Mouse (Mus musculus): ENCODE measurements around the gene Pigl. TPM values are rescaled to one million over a fixed set of nuclear protein-coding genes. Genes with fewer than 3 reads are reported as not detected.

The Pigl gene
- total and polyA plus RNA-seq, 3 experiments = 3.1 to 3.5 (median 3.5) TPM

DNA sequence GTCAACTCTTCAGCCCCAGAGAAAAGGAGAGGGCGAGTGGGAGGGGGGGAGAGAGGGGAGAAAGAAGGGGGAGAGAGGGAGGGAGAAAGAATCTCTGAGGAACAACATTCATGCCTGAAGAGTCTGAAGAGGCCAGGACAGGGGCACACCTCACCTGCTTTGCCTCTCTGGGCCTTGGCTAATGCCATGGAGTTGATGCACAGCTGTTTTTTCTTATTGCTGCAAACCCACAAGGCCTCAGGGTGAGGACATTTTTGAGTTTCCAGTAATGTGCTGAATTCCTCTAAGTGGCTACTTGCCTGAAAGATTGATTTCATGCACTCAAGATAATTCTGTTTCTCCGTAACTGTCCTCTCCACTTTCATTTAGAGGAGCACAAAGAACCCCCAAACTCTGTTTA, 99.9 kb downstream of the Pigl start:
- H3K27ac ChIP-seq = no peak overlapping the region
- peaks cover 24% of the 10 kb centered on the region for H3K36me3 ChIP-seq (ENCODE audit: control insufficient read depth, insufficient read depth, low read length)
- TF ChIP-seq EP300 (IDR thresholded peaks at IDR 0.05; ENCODE audit: insufficient read depth, low read depth, low read length) (no peak), CTCF (IDR thresholded peaks at IDR 0.05) (no peak), POLR2A (IDR thresholded peaks at IDR 0.05; ENCODE audit: insufficient read depth, low read depth, low read length) (no peak)
- no peaks in the 10 kb centered on the region for H3K79me2 ChIP-seq (replicated peaks; ENCODE audit: control insufficient read depth, insufficient read depth, low read length)
- no peak for DNase-seq
- no peaks in the 10 kb centered on the region for H3K27me3 ChIP-seq (ENCODE audit: control insufficient read depth, insufficient read depth, low read length)
- 72% methylated on average over 2 of the region's 2 CpGs for WGBS
- H3K9ac ChIP-seq (ENCODE audit: low read depth, low read length) = no peak overlapping the region
- intact Hi-C loops (cut with DNase I) = no loop called here
- no peak overlapping the region for H3K4me3 ChIP-seq
- H3K4me1 ChIP-seq (ENCODE audit: control insufficient read depth, insufficient read depth, low read length) = peaks cover 3% of the 10 kb centered on the region

DNA sequence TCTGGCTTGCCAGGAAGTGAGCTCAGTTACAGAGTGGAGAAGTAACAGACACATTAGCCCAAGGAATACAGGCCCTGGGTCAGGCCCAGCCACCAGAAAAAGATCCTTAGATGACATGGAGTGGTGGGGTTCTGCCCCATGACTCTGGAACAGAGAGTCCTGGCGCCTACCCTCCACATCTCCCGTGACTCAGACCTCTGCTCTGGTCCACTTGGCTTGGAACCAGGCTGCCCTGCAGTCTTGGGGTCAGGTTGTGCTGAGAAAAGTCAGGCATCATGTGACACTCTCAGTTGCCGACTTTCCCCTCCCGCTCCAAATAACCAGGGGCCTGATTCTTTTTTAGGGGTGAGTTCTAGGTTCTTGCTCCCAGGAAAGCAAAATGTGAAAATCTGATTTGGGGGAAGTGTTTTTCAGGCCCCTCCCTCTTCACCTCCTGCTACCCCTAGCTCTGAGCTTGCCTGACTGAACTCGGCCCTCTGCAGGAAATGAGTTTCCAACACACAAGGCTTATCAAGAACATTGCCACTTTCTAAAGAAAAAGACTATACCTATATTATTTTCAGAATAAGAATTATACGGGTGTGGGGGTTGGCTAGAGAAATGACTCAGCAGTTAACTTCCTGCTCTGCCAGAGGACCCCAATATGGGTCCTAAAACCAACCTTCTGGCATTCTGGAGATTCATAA, 100.8 kb downstream of the Pigl start:
- no peaks in the 10 kb centered on the region for H3K79me2 ChIP-seq (replicated peaks; ENCODE audit: control insufficient read depth, insufficient read depth, low read length)
- no peak overlapping the region for H3K9ac ChIP-seq (ENCODE audit: low read depth, low read length)
- no peak overlapping the region for H3K4me3 ChIP-seq
- peak; percentile 69 to 78 for DNase-seq
- H3K4me1 ChIP-seq (ENCODE audit: control insufficient read depth, insufficient read depth, low read length) = peaks cover 3% of the 10 kb centered on the region
- 26% methylated on average over 6 of the region's 6 CpGs for WGBS
- H3K27ac ChIP-seq = peak overlapping the region; percentile 58
- peaks cover 15% of the 10 kb centered on the region for H3K36me3 ChIP-seq (ENCODE audit: control insufficient read depth, insufficient read depth, low read length)
- no peaks in the 10 kb centered on the region for H3K27me3 ChIP-seq (ENCODE audit: control insufficient read depth, insufficient read depth, low read length)
- intact Hi-C loops (cut with DNase I) = no loop called here
- peak; percentile 96 for TF ChIP-seq EP300 (IDR thresholded peaks at IDR 0.05; ENCODE audit: insufficient read depth, low read depth, low read length)
- TF ChIP-seq POLR2A (IDR thresholded peaks at IDR 0.05; ENCODE audit: insufficient read depth, low read depth, low read length) = no peak

DNA sequence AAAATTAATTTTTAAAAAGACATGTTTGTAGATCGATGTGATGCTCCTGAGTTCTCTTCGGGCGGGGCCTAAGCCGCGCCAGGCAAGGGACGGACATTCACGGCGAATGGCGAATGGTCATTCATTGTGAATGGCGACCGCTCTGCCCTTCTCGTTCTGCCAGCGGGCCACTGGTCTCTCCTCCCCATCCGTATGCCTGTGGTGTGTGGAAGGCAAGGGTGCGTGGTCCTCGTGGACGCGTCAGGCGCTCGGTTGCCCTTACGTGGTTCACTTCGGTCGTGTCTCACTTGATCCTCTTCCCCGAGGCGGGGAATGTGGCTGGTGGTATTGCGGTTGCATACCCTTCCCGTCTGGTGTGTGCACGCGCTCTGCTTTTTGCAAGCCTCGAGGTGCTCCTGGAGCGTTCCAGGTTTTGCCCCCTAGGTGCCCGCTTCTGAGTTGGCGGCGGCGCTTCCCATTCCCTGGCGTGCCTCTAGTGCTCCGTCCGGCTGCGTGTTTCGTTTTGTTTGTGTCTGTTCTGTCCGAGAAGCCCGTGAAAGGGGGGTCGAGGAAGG, 102.3 kb downstream of the Pigl start:
- intact Hi-C loops (cut with DNase I) = no loop called here
- H3K27ac ChIP-seq = no peak overlapping the region
- TF ChIP-seq POLR2A (IDR thresholded peaks at IDR 0.05; ENCODE audit: insufficient read depth, low read depth, low read length) (no peak), CTCF (IDR thresholded peaks at IDR 0.05) (no peak), EP300 (IDR thresholded peaks at IDR 0.05; ENCODE audit: insufficient read depth, low read depth, low read length) (no peak)

GRCm38 (mm10) chr11:62563590-62563989, 105.3 kb downstream of the Pigl start:
- no peaks in the 10 kb centered on the region for H3K27me3 ChIP-seq (ENCODE audit: control insufficient read depth, insufficient read depth, low read length)
- no peak overlapping the region for H3K27ac ChIP-seq
- no peaks in the 10 kb centered on the region for H3K36me3 ChIP-seq (ENCODE audit: control insufficient read depth, insufficient read depth, low read length)
- WGBS = 93% methylated on average over 2 of the region's 2 CpGs
- intact Hi-C loops (cut with DNase I) = no loop called here
- TF ChIP-seq EP300 (IDR thresholded peaks at IDR 0.05; ENCODE audit: insufficient read depth, low read depth, low read length) (no peak), CTCF (IDR thresholded peaks at IDR 0.05) (no peak), POLR2A (IDR thresholded peaks at IDR 0.05; ENCODE audit: insufficient read depth, low read depth, low read length) (no peak)
- no peak overlapping the region for H3K4me3 ChIP-seq
- H3K79me2 ChIP-seq (replicated peaks; ENCODE audit: control insufficient read depth, insufficient read depth, low read length) = no peaks in the 10 kb centered on the region
- H3K4me1 ChIP-seq (ENCODE audit: control insufficient read depth, insufficient read depth, low read length) = no peaks in the 10 kb centered on the region; the same call in none of the 2 replicates
- H3K9ac ChIP-seq (ENCODE audit: low read depth, low read length) = no peak overlapping the region
- no peak for DNase-seq

More for the DNA sequence above, 102.3 kb downstream of the Pigl start:
- peak; percentile 20 to 48 for DNase-seq
- Histone ChIP-seq H3K36me3 (ENCODE audit: control insufficient read depth, insufficient read depth, low read length) (peaks cover under 1% of the 10 kb centered on the region), H3K4me3 (peak overlapping the region; percentile 47), H3K79me2 (replicated peaks; ENCODE audit: control insufficient read depth, insufficient read depth, low read length) (no peaks in the 10 kb centered on the region), H3K27me3 (ENCODE audit: control insufficient read depth, insufficient read depth, low read length) (no peaks in the 10 kb centered on the region), H3K4me1 (ENCODE audit: control insufficient read depth, insufficient read depth, low read length) (peaks cover 2% of the 10 kb centered on the region; the same call in 1 of the 2 replicates), H3K9ac (ENCODE audit: low read depth, low read length) (peak overlapping the region; percentile 36)
- 39% methylated on average over 43 of the region's 43 CpGs for WGBS

Other genes with a start within 250 kb of the Pigl start
- 1 to 10 TPM in 1 of 2 experiments, under 1 TPM in 1; 0.63 to 2.0 TPM for gene Adora2b, start 209.5 kb upstream of the Pigl start, total RNA-seq (2021)
- 1.7 and 1.8 TPM in 2 replicates for gene Adora2b, start 209.5 kb upstream of the Pigl start, polyA plus RNA-seq (2012; rRNA removed)
- 10 to 100 TPM; 17.1 to 17.6 TPM for gene Zswim7, start 177.1 kb upstream of the Pigl start, total RNA-seq (2021)
- gene Zswim7, start 177.1 kb upstream of the Pigl start, polyA plus RNA-seq (2012; rRNA removed) = 22.7 and 28.7 TPM in 2 replicates
- 10 to 100 TPM; 39.9 to 43.5 TPM for gene Ttc19, start 177.0 kb upstream of the Pigl start, total RNA-seq (2021)
- 13.7 and 24.3 TPM in 2 replicates for gene Ttc19, start 177.0 kb upstream of the Pigl start, polyA plus RNA-seq (2012; rRNA removed)
- 100 to 1,000 TPM; 124 to 133 TPM for gene Ncor1, start 81 bp downstream of the Pigl start, total RNA-seq (2021)
- gene Ncor1, start 81 bp downstream of the Pigl start, polyA plus RNA-seq (2012; rRNA removed) = 79.1 and 102 TPM in 2 replicates
- gene Cenpv, start 80.8 kb downstream of the Pigl start, total RNA-seq (2021) = 10 to 100 TPM; 25.0 to 25.8 TPM
- 30.8 and 54.7 TPM in 2 replicates for gene Cenpv, start 80.8 kb downstream of the Pigl start, polyA plus RNA-seq (2012; rRNA removed)
- 100 to 1,000 TPM; 626 to 699 TPM for gene Ubb, start 92.7 kb downstream of the Pigl start, total RNA-seq (2021)
- 1,026 and 1,119 TPM in 2 replicates for gene Ubb, start 92.7 kb downstream of the Pigl start, polyA plus RNA-seq (2012; rRNA removed)
- gene Trpv2, start 116.0 kb downstream of the Pigl start, total RNA-seq (2021) = 1 to 10 TPM; 2.6 to 3.5 TPM
- gene Trpv2, start 116.0 kb downstream of the Pigl start, polyA plus RNA-seq (2012; rRNA removed) = 4.6 and 5.6 TPM in 2 replicates
- gene Lrrc75a, start 190.1 kb downstream of the Pigl start, total RNA-seq (2021) = 1 to 10 TPM; 3.3 to 4.2 TPM
- 6.2 and 9.6 TPM in 2 replicates for gene Lrrc75a, start 190.1 kb downstream of the Pigl start, polyA plus RNA-seq (2012; rRNA removed)
- gene Mmgt2, start 190.2 kb downstream of the Pigl start, total RNA-seq (2021) = 1 to 10 TPM; 5.8 to 8.6 TPM
- 8.7 and 8.9 TPM in 2 replicates for gene Mmgt2, start 190.2 kb downstream of the Pigl start, polyA plus RNA-seq (2012; rRNA removed)

Data from heart, adult 2 months (tissue).